12 mouse cellular contexts compared by ENCODE assay signal in genomic region chr7:66369071-66369933, GRCm38 (mm10). TPM values are rescaled to one million over a fixed set of nuclear protein-coding genes. Genes with fewer than 3 reads are reported as not detected.
A peak's percentile ranks its signal among the peaks of the same experiment; 100 is the strongest.
DNase-seq lines count a peak whose midpoint lies in the region; ATAC-seq and TF ChIP-seq lines count a peak whose summit lies in the region.
"Had no signal": no experiment of that assay in that cellular context is flagged by ENCODE, and none has a peak within 500 bp of the region (broad histone marks: within the 10 kb centered on the region; RNA-seq: fewer than 3 reads in every experiment).

No protein-coding gene starts in this region.

- TF ChIP-seq CTCF in lung, adult 2 months (IDR thresholded peaks at IDR 0.05; ENCODE audit: insufficient read depth, low read length) = no peak

- H3K9ac ChIP-seq in lung, embryonic 16.5 days (ENCODE audit: low read length) = no peak overlapping the region
- H3K9ac ChIP-seq in stomach, embryonic 16.5 days (ENCODE audit: low read length) = no peak overlapping the region
- H3K9ac ChIP-seq: embryonic facial prominence, embryonic 15.5 days had no signal

- TF ChIP-seq POLR2A in lung, adult 2 months (IDR thresholded peaks at IDR 0.05; ENCODE audit: borderline replicate concordance, extremely low read depth, low read depth, low read length) = no peak

- 58% methylated on average over 5 of the region's 5 CpGs for WGBS in lung, embryonic 16.5 days
- 57% methylated on average over 5 of the region's 5 CpGs for WGBS in lung, adult 2 months
- WGBS in stomach, embryonic 16.5 days = 64% methylated on average over 5 of the region's 5 CpGs

- H3K9me3 ChIP-seq in lung, embryonic 16.5 days (ENCODE audit: control insufficient read depth, low read length) = no peaks in the 10 kb centered on the region
- no peaks in the 10 kb centered on the region for H3K9me3 ChIP-seq in stomach, embryonic 16.5 days (replicated peaks; ENCODE audit: control insufficient read depth, low read length)
- H3K9me3 ChIP-seq: embryonic facial prominence, embryonic 15.5 days had no signal

- H3K27ac ChIP-seq in lung, embryonic 16.5 days (ENCODE audit: low read length) = peak overlapping the region; percentile 67
- peak overlapping the region; percentile 19; the same call in 1 of the 2 replicates for H3K27ac ChIP-seq in stomach, embryonic 16.5 days (ENCODE audit: low read length)
- H3K27ac ChIP-seq: embryonic facial prominence, embryonic 15.5 days had no signal

- no peak overlapping the region for H3K4me2 ChIP-seq in lung, embryonic 16.5 days (ENCODE audit: low read depth, low read length)
- no peak overlapping the region for H3K4me2 ChIP-seq in stomach, embryonic 16.5 days (ENCODE audit: low read depth, low read length)
- H3K4me2 ChIP-seq: embryonic facial prominence, embryonic 15.5 days had no signal

- ATAC-seq in lung, embryonic 16.5 days (ENCODE audit: low read depth) = no peak
- no peak for ATAC-seq in stomach, embryonic 16.5 days (ENCODE audit: insufficient read depth, low FRiP score)
- ATAC-seq in cerebellum, adult (ENCODE audit: insufficient number of reproducible peaks, low FRiP score, low TSS enrichment) = no peak

- no peaks in the 10 kb centered on the region for H3K27me3 ChIP-seq in lung, embryonic 16.5 days (ENCODE audit: control insufficient read depth, insufficient read depth, low read depth, low read length)
- no peaks in the 10 kb centered on the region for H3K27me3 ChIP-seq in stomach, embryonic 16.5 days (ENCODE audit: control insufficient read depth, insufficient read depth, low read length)
- H3K27me3 ChIP-seq: embryonic facial prominence, embryonic 15.5 days had no signal

- H3K4me3 ChIP-seq in lung, embryonic 16.5 days (ENCODE audit: low read length) = no peak overlapping the region
- no peak overlapping the region for H3K4me3 ChIP-seq in lung, adult 2 months (replicated peaks; ENCODE audit: extremely low read depth, low read depth, low read length)
- H3K4me3 ChIP-seq in stomach, embryonic 16.5 days (replicated peaks; ENCODE audit: low read length) = no peak overlapping the region
- H3K4me3 ChIP-seq: embryonic facial prominence, embryonic 15.5 days had no signal

- peak; percentile 48 for DNase-seq in heart, adult 8-10 months (ENCODE audit: low spot score)
- DNase-seq in heart, postnatal 36 days = no peak
- DNase-seq in lung, adult 2 months = no peak
- DNase-seq in R1 (ENCODE audit: low read depth, low spot score) = peak; percentile 15
- DNase-seq: cerebellum, adult 11-12 months; gastrocnemius, postnatal 36 days had no signal

- intact Hi-C loops in heart, postnatal 36 days (cut with DNase I) = no loop called here

- no peaks in the 10 kb centered on the region for H3K36me3 ChIP-seq in lung, embryonic 16.5 days (ENCODE audit: control insufficient read depth, insufficient read depth, low read length)
- H3K36me3 ChIP-seq in stomach, embryonic 16.5 days (ENCODE audit: control insufficient read depth, insufficient read depth, low read length) = 0 out of 2 replicates have a peak, but pooled peaks cover 3% of the 10 kb centered on the region

- peaks cover 19% of the 10 kb centered on the region for H3K4me1 ChIP-seq in lung, embryonic 16.5 days (replicated peaks; ENCODE audit: control insufficient read depth, insufficient read depth, low read length)
- peaks cover 9% of the 10 kb centered on the region for H3K4me1 ChIP-seq in lung, adult 2 months (ENCODE audit: control insufficient read depth, insufficient read depth, low read length)
- H3K4me1 ChIP-seq in stomach, embryonic 16.5 days (ENCODE audit: control insufficient read depth, insufficient read depth, low read length) = peaks cover 13% of the 10 kb centered on the region

RNA-seq across cellular contexts. Expression of gene Gm10974, which starts 3.6 kb away (rescaled TPM):
- not detected for total RNA-seq in heart, adult 8-10 months (2022)
- total RNA-seq in heart, postnatal 36 days (2021) = not detected
- polyA plus RNA-seq in lung, embryonic 16.5 days (2015; fragmentation: Nextera tagmentation; extraction: Ambion mirVana) = not detected in 2 replicates
- not detected in 2 replicates for polyA plus RNA-seq in lung, adult 2 months (2012; rRNA removed)
- not detected in 2 replicates for polyA plus RNA-seq in stomach, embryonic 16.5 days (2015; fragmentation: Nextera tagmentation; extraction: Ambion mirVana)
- total RNA-seq: gastrocnemius, postnatal 36 days; left cerebral cortex, postnatal 14 days had no signal
- polyA plus RNA-seq: embryonic facial prominence, embryonic 15.5 days; testis, adult 2 months had no signal

RNA-seq across cellular contexts. Expression of gene Lrrk1, which starts 18.8 kb away (rescaled TPM):
- 10 to 100 TPM in 1 of 4 experiments, 1 to 10 TPM in 3; 8.8 to 10.2 (median 9.7) TPM for total RNA-seq in heart, adult 8-10 months (2022)
- total RNA-seq in heart, postnatal 36 days (2021) = 10 to 100 TPM; 10.2 to 10.9 TPM
- polyA plus RNA-seq in lung, embryonic 16.5 days (2015; fragmentation: Nextera tagmentation; extraction: Ambion mirVana) = 29.3 and 30.5 TPM in 2 replicates
- polyA plus RNA-seq in lung, adult 2 months (2012; rRNA removed) = 69.1 and 76.4 TPM in 2 replicates
- polyA plus RNA-seq in stomach, embryonic 16.5 days (2015; fragmentation: Nextera tagmentation; extraction: Ambion mirVana) = 19.5 and 21.4 TPM in 2 replicates

RNA-seq across cellular contexts. Expression of gene Aldh1a3, which starts 58.0 kb away (rescaled TPM):
- 1 to 10 TPM in 3 of 4 experiments, under 1 TPM in 1; 0.90 to 1.4 (median 1.2) TPM for total RNA-seq in heart, adult 8-10 months (2022)
- total RNA-seq in heart, postnatal 36 days (2021) = 1 to 10 TPM; 1.1 to 1.5 TPM
- 1.5 and 1.7 TPM in 2 replicates for polyA plus RNA-seq in lung, embryonic 16.5 days (2015; fragmentation: Nextera tagmentation; extraction: Ambion mirVana)
- 0.41 and 0.53 TPM in 2 replicates for polyA plus RNA-seq in lung, adult 2 months (2012; rRNA removed)
- 12.9 and 14.5 TPM in 2 replicates for polyA plus RNA-seq in stomach, embryonic 16.5 days (2015; fragmentation: Nextera tagmentation; extraction: Ambion mirVana)

Comparison
In these comparisons a context has a peak if more than half of its experiments do, and no peak if none do; other contexts are left out.
1. DNase-seq: peak in heart, adult 8-10 months (single experiment) and R1 (single experiment); none in heart, postnatal 36 days (0 of 2) and lung, adult 2 months (single experiment).